Mouse (Mus musculus): Measurements from ENCODE around the gene Cks1b.

DNA sequence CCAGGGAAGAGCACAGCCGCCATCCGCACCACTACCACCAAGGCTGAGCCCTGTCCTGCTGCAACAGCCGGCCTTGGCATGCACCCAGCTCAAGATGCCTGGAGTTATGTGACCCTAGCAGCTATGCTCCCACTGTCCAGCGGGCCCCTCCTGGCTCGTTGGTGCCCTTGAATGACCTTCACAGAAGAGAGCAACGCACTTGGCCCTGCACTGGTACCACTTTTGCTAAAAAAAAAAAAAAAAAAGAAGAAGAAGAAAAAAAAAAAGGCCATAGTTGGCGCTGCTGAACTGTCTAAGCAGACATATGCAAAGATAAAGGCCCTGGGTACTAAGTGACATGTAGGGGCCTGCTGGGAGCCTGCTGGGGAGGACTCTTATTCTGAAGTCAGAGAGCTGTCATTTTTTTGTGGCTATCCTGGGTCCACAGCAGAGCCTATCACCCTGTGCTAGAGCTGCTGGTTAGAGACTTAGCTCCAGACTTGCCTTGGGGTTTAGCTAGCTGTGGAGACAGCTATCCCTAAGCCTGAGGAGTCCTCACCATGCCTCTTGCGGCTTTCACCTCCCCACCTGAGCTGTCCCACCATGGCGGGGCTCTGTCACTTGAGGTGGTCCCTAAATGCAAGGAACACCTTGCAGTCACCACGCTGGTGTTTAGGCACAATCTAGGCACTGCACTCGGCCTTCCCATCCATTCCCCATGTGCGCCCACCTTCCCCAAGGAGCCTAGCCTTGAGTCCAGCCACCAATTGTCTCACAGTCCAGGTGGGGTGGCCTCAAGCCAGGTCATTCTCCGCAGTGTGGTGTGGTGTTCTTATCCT is 30.7 kb upstream of the Cks1b start:
- TF ChIP-seq HCFC1 (IDR thresholded peaks at IDR 0.05; ENCODE audit: borderline replicate concordance, insufficient read depth, low read length) (no peak), ZC3H11A (IDR thresholded peaks at IDR 0.05; ENCODE audit: borderline replicate concordance, low read depth, low read length) (no peak), CHD2 (IDR thresholded peaks at IDR 0.05; ENCODE audit: low read depth, low read length) (no peak)

Data from ES-E14 (cell line).